Mouse (Mus musculus) urinary bladder, adult 2 months (tissue): ENCODE results near the gene Tspan31. TPM values are rescaled to one million over a fixed set of nuclear protein-coding genes. Genes with fewer than 3 reads are reported as not detected.
A peak's percentile ranks its signal among the peaks of the same experiment; 100 is the strongest.

ENCODE experiments used
- DNase-seq: peaks from one replicate; pipeline ENCODE4 v3.0.0; 2022; ENCODE audit warnings: low spot score
- polyA plus RNA-seq: library from polyadenylated mRNA; depleted of rRNA; stranded (reverse); fragments of >200 nt; gene quantifications from 2 replicates; pipeline ENCODE4 v1.2.3, GENCODE M21; 2012; rRNA removed

Gene Tspan31
- 79.5 and 81.4 TPM in 2 replicates for polyA plus RNA-seq

DNA sequence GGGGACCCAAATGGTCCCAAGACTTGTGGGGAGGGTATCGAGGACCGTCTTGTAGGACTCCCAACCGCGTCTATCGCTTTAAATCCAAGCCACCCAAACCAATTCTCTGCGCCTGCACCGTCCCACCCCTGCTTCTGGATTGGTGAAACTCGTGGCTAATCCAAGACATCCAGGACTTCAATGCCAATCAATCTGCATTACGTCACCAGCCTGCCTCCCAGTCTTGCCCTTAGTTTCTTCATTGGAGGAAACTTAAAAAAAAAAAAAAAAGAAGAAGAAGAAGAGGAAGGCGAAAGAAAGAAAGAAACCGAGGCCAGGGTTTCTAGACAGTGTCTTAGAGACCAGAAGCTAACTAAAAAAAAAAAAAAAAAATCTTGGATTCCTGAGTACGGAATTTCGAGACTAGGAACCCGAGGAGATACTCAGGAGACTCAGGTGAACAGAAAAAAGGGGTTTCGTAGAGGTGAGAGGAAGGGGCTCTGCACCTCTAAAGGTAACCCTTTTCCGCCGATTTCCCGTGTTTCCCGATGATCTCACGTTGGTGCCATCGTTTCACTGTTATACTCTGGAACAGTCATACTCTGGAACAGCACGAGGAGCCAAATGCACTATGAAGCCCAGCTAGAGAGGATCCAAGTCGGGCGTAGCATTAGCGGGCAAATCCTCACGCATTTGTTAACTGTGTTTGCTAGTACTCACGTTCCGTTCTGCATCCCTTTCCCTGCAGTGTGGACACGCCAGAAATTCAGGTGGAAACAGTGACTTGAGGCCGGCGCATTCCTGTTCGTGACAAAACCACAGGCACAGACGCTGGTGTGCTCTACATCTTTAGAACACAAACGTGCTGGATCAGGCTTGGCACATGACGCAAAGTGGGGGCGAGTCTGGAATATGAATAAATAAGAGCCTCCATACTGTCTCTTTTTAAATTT lies at the start of gene Tspan31:
Gene Tspan31 (minus strand): TSS at position 75 of the 932 bp plus-strand sequence.
- peak; percentile 65 for DNase-seq

DNA sequence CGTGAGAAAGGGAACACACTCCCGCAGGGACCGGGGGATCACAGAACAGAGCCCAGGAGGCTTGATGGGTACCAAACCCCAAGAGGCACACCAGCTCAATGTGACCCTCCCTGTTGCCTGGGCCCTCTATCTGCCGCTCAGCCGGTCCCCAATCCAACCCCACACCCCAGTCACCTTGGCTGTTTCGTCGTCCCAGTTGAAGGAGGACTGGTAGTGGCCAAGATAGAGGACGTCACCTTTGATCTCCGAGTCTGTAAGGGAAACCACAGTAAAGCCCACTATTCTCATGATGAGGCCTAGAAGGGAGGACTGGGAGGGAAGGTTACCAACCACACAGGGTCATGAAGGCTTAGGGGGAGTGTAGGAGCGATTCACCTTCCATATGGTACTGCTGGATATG lies 49.2 kb upstream of the Tspan31 start:
- DNase-seq = no peak

DNA sequence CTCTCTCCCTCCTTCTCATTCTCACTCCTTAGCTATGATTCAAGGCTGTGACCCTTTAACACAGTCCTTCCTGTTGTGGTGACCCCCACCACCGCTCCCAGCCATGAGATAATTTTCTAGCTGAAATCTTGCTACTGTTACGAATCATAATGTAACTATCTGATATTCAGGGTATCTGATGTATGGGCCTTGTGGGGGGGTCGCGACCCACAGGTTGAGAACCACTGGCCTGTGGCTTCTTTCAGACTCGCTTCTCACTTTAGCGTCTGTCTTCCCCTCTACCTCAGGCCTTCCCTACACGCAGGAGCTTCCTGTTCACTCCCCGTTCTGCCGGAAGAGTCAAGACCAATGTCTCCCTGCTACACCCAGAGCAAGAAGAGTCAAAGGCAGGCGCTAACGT lies 48.4 kb upstream of the Tspan31 start:
- no peak for DNase-seq

DNA sequence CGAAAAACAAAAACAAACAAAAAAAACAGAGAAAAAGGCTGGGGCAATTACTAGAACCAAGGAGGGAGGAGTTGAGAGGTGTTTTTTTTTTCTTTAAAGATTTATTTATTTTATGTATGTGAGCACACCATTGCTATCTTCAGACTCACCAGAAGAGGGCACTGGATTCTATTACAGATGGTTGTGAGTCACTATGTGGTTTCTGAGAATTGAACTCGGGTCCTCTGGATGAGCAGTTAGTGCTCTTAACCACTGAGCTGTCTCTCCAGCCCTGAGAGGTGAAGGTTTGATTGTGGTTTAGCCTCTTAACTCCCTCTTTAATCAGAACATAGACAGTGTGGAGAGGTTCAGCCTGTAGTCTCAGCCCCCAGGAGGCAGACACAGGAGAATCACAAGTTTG lies 45.0 kb upstream of the Tspan31 start:
- no peak for DNase-seq

DNA sequence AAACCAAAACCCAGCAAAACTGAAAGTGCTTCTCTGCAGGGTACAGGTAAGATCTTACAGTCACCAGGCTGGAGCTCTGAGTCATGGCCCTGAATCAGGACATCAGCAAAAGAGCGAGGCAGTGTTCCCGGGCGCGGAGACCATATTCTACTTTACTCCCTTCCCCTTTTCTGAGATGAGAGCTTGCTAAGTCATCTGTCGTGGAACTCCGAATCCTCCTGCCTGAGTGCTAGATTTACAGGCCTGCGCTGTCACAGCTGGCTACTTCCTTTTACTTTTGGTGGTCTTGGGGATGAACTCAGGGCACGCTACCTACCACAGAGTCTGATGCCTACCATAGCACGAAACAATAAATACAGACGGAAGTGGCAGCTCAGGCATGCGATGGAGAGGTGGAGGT lies 44.3 kb upstream of the Tspan31 start:
- DNase-seq = no peak

DNA sequence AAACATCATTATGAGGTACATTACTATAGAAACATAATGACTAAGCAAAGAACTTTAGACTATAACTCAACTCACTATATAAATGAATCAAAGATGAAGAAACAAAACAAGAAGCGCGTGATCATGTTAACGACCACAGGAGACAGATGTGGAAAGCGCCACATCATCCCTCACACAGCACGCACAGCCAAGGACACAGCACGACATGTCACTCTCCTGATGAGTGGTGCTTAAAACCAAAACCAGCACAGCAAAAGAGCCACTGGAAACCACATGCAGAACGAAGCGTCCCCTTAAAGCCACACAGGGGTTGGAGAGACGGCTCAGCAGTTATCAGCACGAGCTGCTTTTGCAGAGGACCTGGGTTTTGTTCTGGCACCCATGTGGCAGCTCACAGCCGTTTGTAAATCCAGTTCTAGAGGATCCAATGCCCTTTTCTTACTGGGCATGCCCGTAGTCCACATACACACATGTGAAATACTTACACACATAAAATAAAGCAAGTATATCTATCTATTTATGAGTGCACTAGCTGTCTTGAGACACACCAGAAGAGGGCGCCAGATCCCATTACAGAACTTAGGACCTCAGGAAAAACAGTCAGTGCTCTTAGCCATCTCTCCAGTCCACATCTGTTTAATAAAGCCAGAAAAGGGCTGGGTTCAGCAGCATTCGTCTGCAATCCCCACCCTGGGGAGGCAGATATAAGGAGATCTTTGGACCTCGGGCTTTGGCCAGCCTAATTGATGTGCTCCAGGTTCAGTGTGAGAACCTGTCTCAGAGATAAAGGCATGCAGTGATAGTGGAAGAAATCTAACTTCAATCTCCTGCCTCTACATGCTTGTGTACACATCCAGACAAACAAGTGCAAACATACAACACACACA lies 41.2 kb upstream of the Tspan31 start:
- no peak for DNase-seq

DNA sequence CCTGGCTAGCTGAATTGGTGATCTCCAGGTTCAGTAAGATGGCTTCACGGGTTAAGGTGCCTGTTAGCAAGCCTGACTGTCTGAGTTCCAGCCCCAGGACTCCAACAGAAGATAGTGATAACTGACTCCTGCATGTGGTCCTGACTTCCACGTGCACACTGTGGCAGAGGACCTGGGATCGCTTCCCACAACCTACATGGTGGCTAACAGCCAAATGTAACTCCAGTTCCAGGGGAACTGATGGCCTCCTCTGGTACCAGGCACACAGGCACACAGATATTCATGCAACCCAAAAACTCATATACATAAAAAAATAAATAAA lies 38.2 kb upstream of the Tspan31 start:
- no peak for DNase-seq

DNA sequence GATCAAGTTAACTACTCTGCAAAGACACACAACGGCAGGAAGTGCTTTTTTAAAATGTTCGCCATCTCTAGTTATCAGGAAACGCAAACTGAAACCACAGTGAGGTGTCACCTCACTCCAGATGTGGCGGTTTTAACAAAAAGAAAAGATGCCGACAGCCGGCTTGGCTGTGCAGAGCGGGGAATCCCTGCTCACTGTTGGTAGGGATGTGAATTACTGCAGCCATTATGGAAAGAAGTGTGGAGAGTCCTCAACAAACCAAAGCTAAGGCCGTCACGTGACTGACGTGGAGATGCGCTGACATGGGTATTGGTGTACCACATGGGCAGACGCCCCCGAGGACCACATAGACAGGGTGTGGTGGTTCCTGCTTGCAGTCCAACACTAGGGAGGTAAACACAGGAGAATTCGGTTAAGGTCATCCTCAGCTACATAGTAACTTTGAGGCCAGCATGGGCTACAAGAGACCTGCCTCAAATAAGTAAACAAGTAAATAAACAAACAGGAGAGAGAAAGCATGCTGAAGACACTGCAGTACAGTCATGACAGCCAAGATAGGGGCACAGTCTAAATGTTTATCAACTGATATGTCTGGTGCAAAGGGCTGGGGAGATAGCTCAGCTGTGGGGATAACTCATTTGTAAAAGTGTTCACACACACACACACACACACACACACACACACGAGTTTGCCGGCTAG lies 37.6 kb upstream of the Tspan31 start:
- DNase-seq = no peak

DNA sequence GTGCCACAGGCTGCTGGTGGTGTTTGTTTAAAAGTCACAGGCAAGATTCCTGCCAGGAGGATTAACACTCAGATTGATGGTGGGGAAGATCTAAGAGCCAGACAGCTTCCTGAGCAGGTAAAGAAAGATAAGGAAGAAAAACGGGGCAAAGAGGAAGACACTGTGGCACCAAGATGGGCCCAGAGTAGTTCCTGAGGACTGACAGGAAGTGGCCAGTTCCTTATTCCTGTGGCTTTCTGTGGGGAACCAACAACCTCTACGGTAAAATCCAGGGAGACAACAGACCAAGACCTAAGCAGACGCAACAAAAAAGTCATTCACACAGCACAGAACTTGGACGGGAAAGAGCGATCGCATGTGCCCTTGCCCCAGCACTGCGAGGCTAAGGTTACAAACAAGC lies 33.6 kb upstream of the Tspan31 start:
- no peak for DNase-seq

DNA sequence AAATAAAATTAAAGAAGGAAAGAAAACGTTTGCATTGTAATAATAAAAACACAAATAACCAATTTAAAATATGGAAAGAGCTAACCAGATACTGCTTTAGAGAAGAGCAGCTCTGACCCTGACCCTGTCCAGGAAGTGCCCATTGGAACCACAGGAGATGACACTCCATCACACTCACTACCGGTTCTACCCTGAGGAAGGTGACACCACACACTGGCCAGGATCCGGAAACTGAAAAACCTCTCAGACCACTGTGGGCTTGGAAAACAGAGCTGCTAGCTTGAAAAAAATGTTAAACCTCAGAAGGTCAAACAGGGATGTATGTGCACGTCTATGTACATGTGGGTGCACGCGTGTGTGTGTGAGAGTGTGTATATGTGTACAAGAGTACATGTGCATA lies 31.1 kb upstream of the Tspan31 start:
- DNase-seq = no peak

DNA sequence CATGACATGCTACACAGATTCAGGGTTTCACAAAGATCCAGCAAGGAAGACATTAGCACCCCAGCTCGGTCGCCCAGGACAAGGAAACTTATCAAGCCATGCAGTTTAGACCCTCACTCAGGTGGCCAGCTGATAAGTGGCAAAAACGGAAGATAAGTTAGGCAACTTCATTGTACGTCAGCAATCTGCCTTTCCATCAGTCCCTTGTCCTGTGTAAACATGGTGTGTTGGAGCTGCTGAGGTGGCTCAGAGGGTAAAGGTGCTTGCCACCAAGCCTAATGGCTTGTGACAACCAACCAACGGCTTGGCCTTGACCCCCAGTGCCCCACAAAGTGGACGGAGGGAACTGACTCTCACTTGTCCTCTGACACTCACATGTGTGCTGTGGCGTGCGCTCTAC lies 30.4 kb upstream of the Tspan31 start:
- DNase-seq = no peak

DNA sequence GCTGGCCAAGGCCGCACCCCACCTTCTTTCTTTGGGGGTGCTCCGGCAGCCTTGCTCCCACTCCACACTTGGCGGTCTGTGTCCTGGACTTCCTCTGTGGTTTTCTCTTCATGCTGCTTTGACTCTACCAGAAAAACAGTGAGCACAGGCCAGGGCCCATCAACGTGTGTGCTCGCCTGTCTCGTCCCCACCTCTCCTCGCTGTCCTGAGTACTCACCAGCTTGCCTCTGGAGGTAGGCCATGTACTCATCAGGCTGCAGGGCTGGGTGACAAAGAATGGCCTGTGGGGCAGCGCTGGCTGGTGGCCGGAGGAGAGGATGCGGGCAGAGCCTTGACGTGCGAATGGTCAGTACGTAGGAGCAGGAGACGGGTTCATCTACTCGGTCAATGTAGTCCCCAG lies 29.8 kb upstream of the Tspan31 start:
- DNase-seq = no peak

DNA sequence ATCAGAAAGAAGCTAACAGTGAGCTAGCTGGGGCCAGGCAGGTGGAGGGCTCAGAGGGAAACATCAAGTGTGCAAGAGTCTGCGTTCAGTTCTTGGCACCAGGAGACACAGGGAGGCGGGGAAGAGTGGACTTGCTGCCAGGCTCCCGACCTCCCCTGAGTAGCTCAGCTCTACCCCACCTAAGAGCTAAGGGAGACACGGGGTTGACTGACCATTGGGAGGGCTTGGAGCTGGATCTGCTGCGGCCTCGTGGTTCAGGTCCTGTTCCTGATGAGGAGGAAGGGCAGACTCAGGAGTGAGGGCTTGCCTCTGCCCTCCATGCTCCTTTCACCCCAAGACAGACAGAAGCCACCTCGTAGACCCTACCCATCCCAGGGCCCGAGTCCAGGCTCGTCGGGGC lies 29.1 kb upstream of the Tspan31 start:
- no peak for DNase-seq

DNA sequence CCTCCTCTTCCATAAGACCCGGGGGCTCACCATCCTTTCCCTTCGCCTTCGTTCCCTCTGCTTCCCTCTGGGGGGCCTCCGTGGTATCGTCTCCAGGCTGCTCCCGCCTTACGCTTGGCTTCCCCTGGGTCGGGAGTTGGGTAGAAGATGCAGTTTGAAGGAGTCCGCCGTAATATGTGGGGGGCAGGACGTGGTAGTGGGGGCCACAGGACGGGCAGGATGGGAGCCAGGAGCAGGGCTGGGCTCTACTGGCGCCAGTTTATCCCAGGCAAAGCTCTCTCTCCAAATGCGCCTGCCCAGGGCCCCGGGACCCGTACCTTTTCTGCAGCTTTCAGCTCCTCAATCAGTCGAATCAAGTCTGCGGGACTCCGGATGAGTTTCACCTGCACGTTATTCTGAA lies 28.4 kb upstream of the Tspan31 start:
- DNase-seq = no peak

DNA sequence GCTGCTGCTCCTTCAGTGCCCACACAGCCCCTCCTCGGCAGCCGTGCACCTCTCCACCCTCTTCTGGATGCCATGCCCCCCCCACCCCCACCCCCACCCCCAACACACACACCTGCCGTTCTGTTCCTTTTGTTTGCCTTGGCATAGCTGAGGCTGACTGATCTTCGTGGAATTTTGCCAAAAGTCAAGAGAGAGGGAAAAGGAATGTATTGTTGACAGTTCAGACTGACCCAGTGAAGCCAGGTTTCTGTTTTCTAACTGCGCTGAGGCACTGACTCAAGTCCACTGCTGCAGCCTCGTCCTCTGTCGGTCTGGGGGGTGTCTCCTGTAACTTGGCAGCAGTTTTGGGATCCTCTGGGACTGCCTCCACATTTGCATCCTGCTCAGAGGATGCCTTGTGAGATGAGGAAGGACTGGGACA lies 24.3 kb upstream of the Tspan31 start:
- DNase-seq = no peak

DNA sequence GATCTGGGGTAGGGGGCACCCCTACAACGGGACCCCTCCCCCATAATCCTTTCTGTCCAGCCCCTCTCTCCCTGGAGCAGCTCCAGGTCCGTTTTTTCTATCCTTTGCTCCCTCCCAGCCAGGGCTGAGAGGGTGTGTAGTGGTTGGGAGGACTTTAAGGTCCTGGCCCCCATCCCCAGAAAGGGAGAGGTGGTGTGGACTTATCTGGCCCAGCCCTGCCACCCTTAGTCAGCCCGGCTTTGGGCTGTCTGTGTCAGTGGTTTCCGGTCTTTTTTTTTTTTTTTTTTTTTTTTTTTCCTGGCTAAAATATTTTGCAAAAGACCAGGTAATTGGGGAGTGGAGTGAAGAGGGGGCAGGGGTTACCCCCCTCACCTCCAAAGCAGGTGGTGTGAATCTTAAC lies 22.7 kb upstream of the Tspan31 start:
- no peak for DNase-seq

DNA sequence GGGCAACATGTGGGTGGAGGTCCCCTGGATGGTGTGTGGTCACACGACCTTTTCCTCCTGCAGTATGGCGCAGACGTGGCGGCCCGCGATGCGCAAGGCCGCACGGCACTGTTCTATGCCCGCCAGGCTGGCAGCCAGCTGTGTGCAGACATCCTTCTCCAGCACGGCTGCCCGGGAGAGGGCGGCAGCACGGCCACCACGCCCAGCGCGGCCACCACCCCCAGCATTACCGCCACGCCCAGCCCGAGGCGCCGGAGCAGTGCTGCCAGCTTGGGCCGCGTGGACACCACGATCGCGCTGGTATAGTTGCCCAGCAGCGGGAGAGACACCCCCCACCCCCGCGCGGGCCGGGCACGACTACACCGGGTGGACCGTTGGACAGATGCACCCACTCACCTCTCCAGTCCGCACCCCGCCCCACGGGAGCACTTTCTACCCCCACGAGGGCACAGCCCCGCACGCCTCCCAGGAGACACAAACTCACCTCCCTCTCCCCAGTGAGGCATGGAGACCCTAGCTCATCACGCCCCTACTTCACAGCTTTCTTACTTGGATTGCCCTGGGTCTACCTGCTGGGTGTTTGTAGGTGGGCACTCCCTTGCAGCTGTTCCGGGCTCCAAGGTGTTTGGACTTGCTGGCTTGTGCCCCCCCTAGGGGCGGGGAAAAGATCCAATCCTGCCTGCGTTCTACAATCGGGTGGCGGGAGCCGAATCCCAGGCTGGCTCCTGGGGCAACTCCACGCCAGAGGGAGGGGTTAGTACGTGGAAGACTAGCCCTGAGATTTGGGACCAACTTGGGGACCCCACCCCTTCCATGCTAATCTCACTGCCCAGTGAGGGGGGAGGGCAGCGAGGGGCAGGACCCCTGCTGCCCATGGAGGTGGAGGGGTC lies 21.7 kb upstream of the Tspan31 start:
- DNase-seq = no peak

DNA sequence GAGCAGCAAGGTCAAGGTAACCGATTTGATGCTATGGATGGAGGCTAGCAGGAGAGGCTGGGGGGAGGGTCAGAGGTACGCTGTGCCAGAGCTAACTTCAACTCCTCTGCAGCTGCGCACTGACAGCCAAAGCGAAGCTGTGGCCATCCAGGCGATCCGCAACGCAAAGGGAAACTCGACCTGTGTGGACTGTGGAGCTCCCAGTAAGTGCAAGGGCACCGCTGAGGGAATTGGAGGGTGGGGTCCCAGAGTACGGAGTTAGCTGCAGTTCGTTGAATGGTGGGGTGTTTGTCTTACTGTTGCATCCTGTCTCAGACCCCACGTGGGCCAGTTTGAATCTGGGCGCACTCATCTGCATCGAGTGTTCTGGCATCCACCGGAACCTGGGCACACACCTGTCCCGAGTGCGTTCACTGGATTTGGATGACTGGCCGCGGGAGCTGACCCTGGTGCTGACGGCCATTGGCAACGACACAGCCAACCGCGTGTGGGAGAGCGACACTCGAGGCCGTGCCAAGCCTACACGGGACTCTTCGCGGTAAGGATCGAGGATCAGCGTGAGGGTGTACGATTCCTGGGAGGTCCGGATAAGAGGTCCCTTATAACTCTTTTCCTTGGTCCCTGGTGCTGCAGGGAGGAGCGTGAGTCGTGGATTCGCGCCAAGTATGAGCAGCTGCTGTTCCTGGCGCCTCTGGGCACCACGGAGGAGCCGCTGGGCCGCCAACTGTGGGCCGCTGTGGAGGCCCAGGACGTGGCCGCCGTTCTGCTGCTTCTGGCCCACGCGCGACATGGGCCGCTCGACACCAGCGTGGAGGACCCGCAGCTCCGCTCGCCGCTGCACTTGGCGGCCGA lies 20.7 kb upstream of the Tspan31 start:
- no peak for DNase-seq

DNA sequence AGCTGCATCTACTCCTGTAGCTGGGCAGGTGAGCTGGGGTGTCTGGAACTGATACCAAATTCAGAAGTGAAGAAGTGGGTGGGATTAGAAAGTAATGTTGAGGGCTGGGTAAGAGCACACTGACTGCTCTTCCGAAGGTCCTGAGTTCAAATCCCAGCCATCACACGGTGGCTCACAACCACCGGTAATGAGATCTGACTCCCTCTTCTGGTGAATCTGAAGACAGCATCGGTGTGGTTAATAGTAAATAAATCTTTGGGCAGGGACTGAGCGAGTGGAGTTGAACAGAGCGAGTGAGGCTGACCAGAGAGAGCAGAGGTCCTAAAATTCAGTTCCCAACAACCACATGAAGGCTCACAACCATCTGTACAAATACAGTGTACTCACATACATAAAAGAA lies 15.6 kb upstream of the Tspan31 start:
- DNase-seq = no peak

DNA sequence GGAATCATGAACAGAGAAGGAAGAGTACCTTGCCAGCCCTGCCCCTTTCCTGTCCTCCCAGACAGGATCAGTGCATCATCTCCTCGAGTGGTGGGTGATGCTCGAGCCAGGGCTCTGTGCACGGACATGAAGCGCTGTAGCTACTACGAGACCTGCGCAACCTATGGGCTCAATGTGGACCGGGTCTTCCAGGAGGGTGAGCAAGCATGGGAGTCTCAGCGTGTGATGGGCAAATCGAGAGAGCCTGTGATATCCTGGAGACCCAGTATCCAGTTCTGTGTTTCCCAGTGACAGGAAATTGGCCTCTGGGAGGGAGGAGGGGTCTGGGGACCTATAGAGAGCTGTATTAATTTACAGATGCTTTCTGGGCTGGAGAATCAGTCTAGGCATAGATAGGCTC lies 15.0 kb upstream of the Tspan31 start:
- DNase-seq = no peak
